Mouse (Mus musculus): ENCODE data around the gene Cd101. TPM values are rescaled to one million over a fixed set of nuclear protein-coding genes. Genes with fewer than 3 reads are reported as not detected.

Gene Cd101
- polyA plus RNA-seq, 1 experiment = 7.8 TPM

DNA sequence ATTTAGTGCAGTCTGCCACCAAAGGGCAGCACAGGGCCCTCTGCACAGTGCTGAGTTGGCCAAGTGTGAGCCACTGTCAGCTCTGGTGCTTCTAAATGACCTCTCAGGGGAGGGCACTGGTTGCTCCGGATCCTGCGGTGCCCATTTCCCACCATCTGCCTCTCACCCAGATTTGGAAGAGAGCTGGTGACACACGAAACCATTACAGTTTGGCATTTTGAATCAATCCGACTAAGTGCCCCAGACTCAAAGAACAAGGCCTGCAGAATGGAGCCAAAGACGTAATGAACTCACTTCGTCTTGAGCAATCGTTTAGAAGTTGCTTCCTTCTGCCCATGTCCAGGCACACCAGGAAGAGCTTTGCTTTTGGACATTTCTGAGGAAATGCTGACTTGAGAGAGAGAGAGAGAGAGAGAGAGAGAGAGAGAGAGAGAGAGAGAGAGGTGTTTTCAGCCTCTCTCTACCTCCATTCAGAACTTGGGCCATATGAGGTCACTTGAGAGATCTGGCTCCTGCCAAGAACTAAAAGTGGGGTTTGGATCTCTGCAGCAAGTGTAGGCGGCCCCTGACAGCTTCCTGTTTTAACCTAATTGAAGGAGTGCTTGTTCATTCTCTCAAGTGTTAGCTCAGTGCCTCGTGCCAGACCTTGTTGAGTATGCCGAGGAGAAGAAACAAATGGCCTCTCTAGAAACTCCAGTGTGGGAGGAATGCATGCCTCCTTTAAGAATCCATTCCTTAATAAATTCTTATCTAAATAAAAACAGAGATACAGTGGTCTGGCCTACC, 31.4 kb downstream of the Cd101 start:
- H3K27ac ChIP-seq (ENCODE audit: control insufficient read depth, insufficient read depth, low read depth, low read length, poor library complexity) = peak overlapping the region; percentile 50
- 42% methylated on average over 10 of the region's 10 CpGs for WGBS

GRCm38 (mm10) chr3:100994252-100994651, 35.1 kb downstream of the Cd101 start:
- 58% methylated on average over 4 of the region's 4 CpGs for WGBS
- peaks cover 6% of the 10 kb centered on the region for H3K4me1 ChIP-seq (ENCODE audit: control insufficient read depth, insufficient read depth, low read length)
- H3K27ac ChIP-seq (ENCODE audit: control insufficient read depth, insufficient read depth, low read depth, low read length, poor library complexity) = no peak overlapping the region
- H3K4me3 ChIP-seq (replicated peaks; ENCODE audit: control insufficient read depth, low read depth, low read length) = no peak overlapping the region
- TF ChIP-seq POLR2A (IDR thresholded peaks at IDR 0.05; ENCODE audit: borderline replicate concordance, control insufficient read depth, low read depth, low read length) = no peak
- no peak for TF ChIP-seq CTCF (IDR thresholded peaks at IDR 0.05; ENCODE audit: control insufficient read depth, insufficient read depth, low read length)

More for the DNA sequence above, 31.4 kb downstream of the Cd101 start:
- Histone ChIP-seq H3K4me1 (ENCODE audit: control insufficient read depth, insufficient read depth, low read length) (peaks cover 7% of the 10 kb centered on the region), H3K4me3 (replicated peaks; ENCODE audit: control insufficient read depth, low read depth, low read length) (no peak overlapping the region)
- TF ChIP-seq CTCF (IDR thresholded peaks at IDR 0.05; ENCODE audit: control insufficient read depth, insufficient read depth, low read length) (no peak), POLR2A (IDR thresholded peaks at IDR 0.05; ENCODE audit: borderline replicate concordance, control insufficient read depth, low read depth, low read length) (no peak)

- TF ChIP-seq POLR2A (IDR thresholded peaks at IDR 0.05; ENCODE audit: borderline replicate concordance, control insufficient read depth, low read depth, low read length) (no peak), CTCF (IDR thresholded peaks at IDR 0.05; ENCODE audit: control insufficient read depth, insufficient read depth, low read length) (no peak)
- peak overlapping the region; percentile 49 for H3K4me3 ChIP-seq (replicated peaks; ENCODE audit: control insufficient read depth, low read depth, low read length)
- 13% methylated on average over 15 of the region's 15 CpGs for WGBS
- peak overlapping the region; percentile 38 for H3K27ac ChIP-seq (ENCODE audit: control insufficient read depth, insufficient read depth, low read depth, low read length, poor library complexity)
- peaks cover 4% of the 10 kb centered on the region for H3K4me1 ChIP-seq (ENCODE audit: control insufficient read depth, insufficient read depth, low read length)
Observed at GRCm38 (mm10) chr3:100993718-100994117, 35.6 kb downstream of the Cd101 start.

DNA sequence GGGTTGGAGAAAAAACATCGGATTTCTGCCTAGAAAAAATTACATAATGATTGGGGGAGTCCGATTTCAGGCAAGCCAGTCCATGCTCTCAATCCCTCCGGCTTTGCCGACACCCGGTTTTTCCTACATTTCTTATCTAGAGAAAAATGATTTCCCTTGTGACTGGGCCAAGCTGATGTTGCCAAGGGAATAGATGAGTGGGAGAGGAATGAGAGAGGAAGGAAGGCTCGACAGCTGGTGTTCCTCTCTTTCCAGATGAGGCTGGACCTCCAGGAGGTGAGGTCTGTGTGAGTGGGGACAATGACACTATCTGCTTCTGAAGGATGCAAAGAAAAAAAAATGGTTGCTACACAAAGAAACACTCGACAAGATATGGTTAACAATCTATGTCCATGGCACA, 36.2 kb downstream of the Cd101 start:
- Histone ChIP-seq H3K4me1 (ENCODE audit: control insufficient read depth, insufficient read depth, low read length) (peaks cover 4% of the 10 kb centered on the region), H3K27ac (ENCODE audit: control insufficient read depth, insufficient read depth, low read depth, low read length, poor library complexity) (no peak overlapping the region), H3K4me3 (replicated peaks; ENCODE audit: control insufficient read depth, low read depth, low read length) (no peak overlapping the region)
- WGBS = 78% methylated on average over 7 of the region's 7 CpGs
- TF ChIP-seq POLR2A (IDR thresholded peaks at IDR 0.05; ENCODE audit: borderline replicate concordance, control insufficient read depth, low read depth, low read length) = no peak

DNA sequence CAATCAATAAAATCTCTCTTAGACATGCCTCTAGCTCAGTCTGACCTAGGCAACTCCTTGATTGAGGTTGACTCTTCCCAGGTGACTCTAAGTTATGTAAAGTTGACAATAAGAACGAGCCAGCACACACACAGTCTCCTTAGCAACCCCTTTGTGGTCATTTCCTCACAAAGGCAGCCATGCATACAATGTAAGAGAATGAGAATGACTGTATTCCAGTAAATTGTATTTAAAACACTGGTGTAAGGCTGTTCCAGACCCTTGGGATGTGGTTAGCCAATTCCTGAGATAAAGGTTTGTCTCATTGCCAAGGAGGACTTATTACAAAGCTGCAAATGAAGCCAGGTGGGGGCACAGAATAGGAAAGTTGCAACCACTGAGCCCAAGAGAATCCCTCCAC, 39.1 kb downstream of the Cd101 start:
- no peak overlapping the region for H3K27ac ChIP-seq (ENCODE audit: control insufficient read depth, insufficient read depth, low read depth, low read length, poor library complexity)
- 8% methylated on average over 1 of the region's 1 CpGs for WGBS
- H3K4me3 ChIP-seq (replicated peaks; ENCODE audit: control insufficient read depth, low read depth, low read length) = no peak overlapping the region
- TF ChIP-seq POLR2A (IDR thresholded peaks at IDR 0.05; ENCODE audit: borderline replicate concordance, control insufficient read depth, low read depth, low read length) (no peak), CTCF (IDR thresholded peaks at IDR 0.05; ENCODE audit: control insufficient read depth, insufficient read depth, low read length) (no peak)
- H3K4me1 ChIP-seq (ENCODE audit: control insufficient read depth, insufficient read depth, low read length) = peaks cover 2% of the 10 kb centered on the region

GRCm38 (mm10) chr3:100989417-100989816, 39.9 kb downstream of the Cd101 start:
- H3K4me3 ChIP-seq (replicated peaks; ENCODE audit: control insufficient read depth, low read depth, low read length) = no peak overlapping the region
- H3K27ac ChIP-seq (ENCODE audit: control insufficient read depth, insufficient read depth, low read depth, low read length, poor library complexity) = no peak overlapping the region
- TF ChIP-seq POLR2A (IDR thresholded peaks at IDR 0.05; ENCODE audit: borderline replicate concordance, control insufficient read depth, low read depth, low read length) (no peak), CTCF (IDR thresholded peaks at IDR 0.05; ENCODE audit: control insufficient read depth, insufficient read depth, low read length) (no peak)
- peaks cover 2% of the 10 kb centered on the region for H3K4me1 ChIP-seq (ENCODE audit: control insufficient read depth, insufficient read depth, low read length)
- WGBS = 80% methylated on average over 12 of the region's 12 CpGs

GRCm38 (mm10) chr3:100979290-100979689, 50.1 kb downstream of the Cd101 start:
- no peak overlapping the region for H3K27ac ChIP-seq (ENCODE audit: control insufficient read depth, insufficient read depth, low read depth, low read length, poor library complexity)
- H3K4me1 ChIP-seq (ENCODE audit: control insufficient read depth, insufficient read depth, low read length) = peaks cover 2% of the 10 kb centered on the region; the same call in 1 of the 2 replicates
- no peak for TF ChIP-seq POLR2A (IDR thresholded peaks at IDR 0.05; ENCODE audit: borderline replicate concordance, control insufficient read depth, low read depth, low read length)
- H3K4me3 ChIP-seq (replicated peaks; ENCODE audit: control insufficient read depth, low read depth, low read length) = no peak overlapping the region
- 8% methylated on average over 8 of the region's 8 CpGs for WGBS

GRCm38 (mm10) chr3:100973906-100974305, 55.5 kb downstream of the Cd101 start:
- no peak for TF ChIP-seq POLR2A (IDR thresholded peaks at IDR 0.05; ENCODE audit: borderline replicate concordance, control insufficient read depth, low read depth, low read length)
- TF ChIP-seq CTCF (IDR thresholded peaks at IDR 0.05; ENCODE audit: control insufficient read depth, insufficient read depth, low read length) = no peak
- 0% methylated on average over 1 of the region's 1 CpGs for WGBS
- Histone ChIP-seq H3K4me1 (ENCODE audit: control insufficient read depth, insufficient read depth, low read length) (no peaks in the 10 kb centered on the region), H3K4me3 (replicated peaks; ENCODE audit: control insufficient read depth, low read depth, low read length) (no peak overlapping the region), H3K27ac (ENCODE audit: control insufficient read depth, insufficient read depth, low read depth, low read length, poor library complexity) (no peak overlapping the region)

All from bone marrow, adult 2 months (tissue).